8 mouse cellular contexts compared by ENCODE assay signal in genomic region chr1:33684459-33684858, GRCm38 (mm10). TPM values are rescaled to one million over a fixed set of nuclear protein-coding genes. Genes with fewer than 3 reads are reported as not detected.
DNase-seq lines count a peak whose midpoint lies in the region; ATAC-seq lines count a peak whose summit lies in the region.

No protein-coding gene starts in this region.

- no peaks in the 10 kb centered on the region for H3K36me3 ChIP-seq in heart, embryonic 12.5 days
- H3K36me3 ChIP-seq in splenic B cell, adult 2 months (ENCODE audit: control insufficient read depth, insufficient read depth, low read length, poor library complexity, severe bottlenecking), result no peaks in the 10 kb centered on the region
- no peaks in the 10 kb centered on the region for H3K36me3 ChIP-seq in midbrain, embryonic 16.5 days (ENCODE audit: control insufficient read depth, insufficient read depth, low read length)

- peaks cover 9% of the 10 kb centered on the region for H3K9me3 ChIP-seq in heart, embryonic 12.5 days (replicated peaks)
- H3K9me3 ChIP-seq in midbrain, embryonic 16.5 days (replicated peaks; ENCODE audit: control insufficient read depth, low read length, poor library complexity, severe bottlenecking), result peaks cover 2% of the 10 kb centered on the region; the same call in 1 of the 2 replicates

- no peak overlapping the region for H3K9ac ChIP-seq in heart, embryonic 12.5 days
- H3K9ac ChIP-seq in midbrain, embryonic 16.5 days (ENCODE audit: low read depth, low read length), result no peak overlapping the region

- H3K27me3 ChIP-seq in heart, embryonic 12.5 days (replicated peaks), result no peaks in the 10 kb centered on the region
- H3K27me3 ChIP-seq in splenic B cell, adult 2 months (ENCODE audit: control insufficient read depth, insufficient read depth, low read length, poor library complexity, severe bottlenecking), result no peaks in the 10 kb centered on the region; the same call in 1 of the 2 replicates
- no peaks in the 10 kb centered on the region for H3K27me3 ChIP-seq in midbrain, embryonic 16.5 days (ENCODE audit: control insufficient read depth, insufficient read depth, low read depth, low read length)

- no peak overlapping the region for H3K4me2 ChIP-seq in heart, embryonic 12.5 days
- no peak overlapping the region for H3K4me2 ChIP-seq in midbrain, embryonic 16.5 days (ENCODE audit: low read length)

- 57% methylated on average over 8 of the region's 8 CpGs for WGBS in heart, embryonic 12.5 days
- 75% methylated on average over 8 of the region's 8 CpGs for WGBS in midbrain, embryonic 16.5 days

- no peaks in the 10 kb centered on the region for H3K4me1 ChIP-seq in heart, embryonic 12.5 days (replicated peaks)
- no peaks in the 10 kb centered on the region for H3K4me1 ChIP-seq in midbrain, embryonic 16.5 days (ENCODE audit: control insufficient read depth, insufficient read depth, low read length)

- H3K4me3 ChIP-seq in heart, embryonic 12.5 days, result no peak overlapping the region
- H3K4me3 ChIP-seq in midbrain, embryonic 16.5 days (ENCODE audit: low read depth, low read length), result no peak overlapping the region

- ATAC-seq in heart, embryonic 12.5 days (ENCODE audit: insufficient number of reproducible peaks, low FRiP score), result no peak
- ATAC-seq in midbrain, embryonic 16.5 days, result no peak

- H3K27ac ChIP-seq in heart, embryonic 12.5 days (ENCODE audit: poor library complexity, severe bottlenecking), result no peak overlapping the region
- H3K27ac ChIP-seq in midbrain, embryonic 16.5 days (ENCODE audit: low read length), result no peak overlapping the region

- peak; percentile 13 to 48 for DNase-seq in heart, adult 18-20 months
- DNase-seq in B cell, adult 2 months, result peak; percentile 44 to 49
- peak; percentile 79 for DNase-seq in NIH3T3 (ENCODE audit: low read depth)
- peak; percentile 60 for DNase-seq in kidney, postnatal 10 days
- peak; percentile 54 for DNase-seq in splenic B cell, adult 2 months (ENCODE audit: low read depth, low spot score)
- DNase-seq in ovary, postnatal 14 days (ENCODE audit: low spot score), result no peak

RNA-seq across cellular contexts. Expression of gene Prim2, which starts 14.9 kb away (rescaled TPM):
- total RNA-seq in heart, adult 18-20 months (2021), result 1 to 10 TPM; 1.7 to 2.8 TPM
- 20.9 and 22.3 TPM in 2 replicates for polyA plus RNA-seq in heart, embryonic 12.5 days (2016; fragmentation: Nextera tagmentation; extraction: Ambion mirVana)
- polyA plus RNA-seq in midbrain, embryonic 16.5 days (2015; fragmentation: Nextera tagmentation; extraction: Ambion mirVana), result 21.4 and 22.9 TPM in 2 replicates

RNA-seq across cellular contexts. Expression of gene Rab23, which starts 35.2 kb away (rescaled TPM):
- 10 to 100 TPM in 1 of 2 experiments, 1 to 10 TPM in 1; 7.8 to 10.4 TPM for total RNA-seq in heart, adult 18-20 months (2021)
- polyA plus RNA-seq in heart, embryonic 12.5 days (2016; fragmentation: Nextera tagmentation; extraction: Ambion mirVana), result 14.7 and 18.9 TPM in 2 replicates
- polyA plus RNA-seq in midbrain, embryonic 16.5 days (2015; fragmentation: Nextera tagmentation; extraction: Ambion mirVana), result 33.3 and 35.9 TPM in 2 replicates
